Mouse (Mus musculus) stomach, embryonic 16.5 days (tissue): ENCODE data around the gene Mef2c. TPM values are rescaled to one million over a fixed set of nuclear protein-coding genes. Genes with fewer than 3 reads are reported as not detected.

Experiments used
- ATAC-seq: fragments of 200-750 bp; cut with Nextera tagmentation; 2 replicates; pipeline ENCODE4 v1.8.0; 2017; ENCODE audit warnings: moderate number of reproducible peaks, moderate TSS enrichment; ENCODE audit not compliant: insufficient read depth, low FRiP score
- H3K27ac ChIP-seq: fragments of 300-500 bp; sonication (generic); 2 replicates; pipeline ENCODE4 v1.5.1; 2014; ENCODE audit warnings: low read length
- H3K27me3 ChIP-seq: fragments of 300-500 bp; sonication (generic); 2 replicates; pipeline ENCODE4 v1.6.1; 2014; ENCODE audit warnings: low read length, control low read depth, mixed read lengths; ENCODE audit not compliant: control insufficient read depth, insufficient read depth
- H3K36me3 ChIP-seq: fragments of 300-500 bp; sonication (generic); 2 replicates; pipeline ENCODE4 v1.6.1; 2014; ENCODE audit warnings: low read length; ENCODE audit not compliant: control insufficient read depth, insufficient read depth
- H3K4me1 ChIP-seq: fragments of 300-500 bp; sonication (generic); 2 replicates; pipeline ENCODE4 v1.6.1; 2014; ENCODE audit warnings: low read length, control low read depth, mixed read lengths; ENCODE audit not compliant: control insufficient read depth, insufficient read depth
- H3K4me2 ChIP-seq: fragments of 300-500 bp; sonication (generic); 2 replicates; pipeline ENCODE4 v1.6.1; 2014; ENCODE audit warnings: low read depth, low read length, mixed read lengths
- H3K4me3 ChIP-seq: fragments of 300-500 bp; sonication (generic); replicated peaks from 2 replicates; pipeline ENCODE4 v1.5.1; 2014; ENCODE audit warnings: mild to moderate bottlenecking, low read length
- H3K9ac ChIP-seq: fragments of 300-500 bp; sonication (generic); 2 replicates; pipeline ENCODE4 v1.6.1; 2014; ENCODE audit warnings: low read length
- H3K9me3 ChIP-seq: fragments of 300-500 bp; sonication (generic); replicated peaks from 2 replicates; pipeline ENCODE4 v1.6.1; 2016; ENCODE audit warnings: low read length, control low read depth; ENCODE audit not compliant: control insufficient read depth
- WGBS: fragments of 180-500 bp; shearing (Covaris S2); extraction: QIAGEN DNeasy Blood & Tissue Kit; methylation state at CpG from one replicate; pipeline ENCODE4 v1.1.7; 2014; 5-methylcytosine and 5-hydroxymethylcytosine counted together
- polyA plus RNA-seq: library from polyadenylated mRNA; unstranded; fragments of >200 nt; fragmentation: Nextera tagmentation; extraction: Ambion mirVana; gene quantifications from 2 replicates; pipeline ENCODE4 v1.2.1, GENCODE M21; 2015

The Mef2c gene
- polyA plus RNA-seq, 1 experiment from 2014 or later = 51.9 TPM

DNA sequence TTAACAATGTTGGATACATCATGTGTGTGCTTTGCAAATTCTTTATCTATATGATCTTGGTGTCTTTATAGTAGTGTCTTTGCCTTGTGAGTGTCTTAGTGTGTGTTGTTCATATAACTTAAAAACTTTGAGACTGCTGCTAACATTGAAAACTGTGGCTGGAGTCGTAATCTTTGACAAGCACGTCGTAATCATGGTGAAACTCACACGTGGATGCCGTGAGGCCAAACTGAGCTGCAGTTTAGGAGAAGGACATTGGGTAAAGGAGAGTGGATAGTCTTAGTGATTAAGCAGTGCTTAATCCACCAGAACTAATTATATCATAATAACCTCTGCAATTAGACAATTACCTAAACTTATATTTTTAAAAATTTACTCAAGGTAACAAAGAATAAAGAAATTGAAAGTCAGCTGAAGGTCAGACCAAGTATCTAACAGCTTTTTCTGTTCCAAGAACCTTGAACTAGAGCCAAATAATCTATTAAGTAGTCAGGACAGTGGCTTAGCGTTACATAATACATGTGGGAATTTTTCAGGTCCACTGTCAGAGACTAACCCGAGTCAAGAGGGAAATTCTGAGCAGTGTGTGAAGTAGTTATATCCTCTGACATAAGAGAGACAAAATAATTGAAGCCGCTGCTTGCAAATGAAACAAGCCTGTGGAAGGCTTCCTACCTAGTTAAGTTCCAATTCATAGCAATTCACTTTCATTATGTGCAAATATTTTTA, 70.2 kb downstream of the Mef2c start:
- Histone ChIP-seq H3K27me3 (no peaks in the 10 kb centered on the region), H3K36me3 (no peaks in the 10 kb centered on the region), H3K9me3 (no peaks in the 10 kb centered on the region), H3K4me3 (no peak overlapping the region), H3K27ac (no peak overlapping the region), H3K4me2 (no peak overlapping the region), H3K9ac (no peak overlapping the region), H3K4me1 (no peaks in the 10 kb centered on the region)
- 46% methylated on average over 8 of the region's 8 CpGs for WGBS
- no peak for ATAC-seq

DNA sequence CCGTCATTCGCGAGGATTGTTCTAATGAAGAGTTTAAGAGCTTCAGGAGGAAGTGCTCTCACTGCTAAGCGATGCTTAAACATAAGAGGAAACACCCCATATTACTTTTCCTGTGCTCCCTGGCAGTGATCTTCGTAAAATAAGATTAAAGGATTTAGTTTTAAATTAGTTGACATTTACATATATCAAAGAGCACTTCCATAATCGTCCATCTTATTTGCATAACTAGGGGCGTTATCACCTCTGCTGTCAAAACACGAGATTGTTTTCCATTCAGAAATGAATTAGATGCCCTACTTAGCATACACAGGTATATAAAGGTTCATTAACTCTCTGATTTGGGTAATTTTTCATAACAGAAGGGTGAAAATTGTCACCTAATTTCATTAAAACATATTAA, 71.0 kb downstream of the Mef2c start:
- ATAC-seq = no peak
- no peak overlapping the region for H3K27ac ChIP-seq
- no peaks in the 10 kb centered on the region for H3K27me3 ChIP-seq
- no peaks in the 10 kb centered on the region for H3K36me3 ChIP-seq
- no peak overlapping the region for H3K4me3 ChIP-seq
- 75% methylated on average over 8 of the region's 8 CpGs for WGBS
- no peak overlapping the region for H3K4me2 ChIP-seq
- no peaks in the 10 kb centered on the region for H3K9me3 ChIP-seq
- no peak overlapping the region for H3K9ac ChIP-seq
- no peaks in the 10 kb centered on the region for H3K4me1 ChIP-seq

DNA sequence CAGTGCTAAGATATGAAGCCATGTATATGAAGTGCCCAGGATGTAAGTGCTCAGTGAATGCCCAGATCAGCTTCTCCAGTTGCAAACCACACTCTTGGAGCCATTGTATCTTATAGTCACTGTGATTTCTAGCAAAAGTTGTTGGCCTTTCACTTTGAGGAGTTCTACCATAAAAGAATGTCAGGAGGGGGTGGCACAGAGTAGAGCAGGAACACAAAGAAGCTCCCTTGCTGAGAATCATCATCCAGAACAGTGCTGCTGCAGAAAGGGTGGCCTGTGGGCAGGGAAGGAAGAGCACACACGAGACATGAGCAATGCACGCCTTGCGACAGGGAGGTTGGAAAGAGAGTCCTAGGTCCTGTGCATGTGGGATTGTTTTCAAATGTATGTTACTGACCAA, 75.6 kb downstream of the Mef2c start:
- H3K4me3 ChIP-seq = no peak overlapping the region
- no peaks in the 10 kb centered on the region for H3K36me3 ChIP-seq
- H3K9ac ChIP-seq = no peak overlapping the region
- no peak for ATAC-seq
- H3K27ac ChIP-seq = no peak overlapping the region
- no peaks in the 10 kb centered on the region for H3K9me3 ChIP-seq
- no peaks in the 10 kb centered on the region for H3K27me3 ChIP-seq
- H3K4me2 ChIP-seq = no peak overlapping the region
- H3K4me1 ChIP-seq = no peaks in the 10 kb centered on the region
- WGBS = 84% methylated on average over 3 of the region's 3 CpGs

DNA sequence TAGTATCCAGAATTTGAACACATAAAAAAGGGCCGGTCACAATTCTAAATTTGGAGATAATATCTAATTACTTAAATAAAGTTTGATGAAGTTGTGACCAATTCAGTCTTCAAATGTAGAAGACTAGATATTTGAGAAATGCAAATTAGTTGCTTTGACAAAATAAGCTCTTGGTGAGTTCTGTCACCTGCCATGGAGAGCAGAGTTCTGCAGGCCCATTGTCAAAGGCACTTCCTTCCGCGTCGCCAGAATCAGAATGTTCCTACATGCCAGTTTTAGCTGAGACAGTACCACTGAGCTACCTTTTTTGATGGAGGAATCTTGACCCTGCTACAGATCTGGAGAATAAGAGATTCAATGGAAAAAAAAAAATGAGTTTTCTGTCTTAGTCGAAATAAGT, 77.0 kb downstream of the Mef2c start:
- 78% methylated on average over 5 of the region's 5 CpGs for WGBS
- Histone ChIP-seq H3K36me3 (no peaks in the 10 kb centered on the region), H3K9me3 (no peaks in the 10 kb centered on the region), H3K4me2 (no peak overlapping the region), H3K27ac (no peak overlapping the region), H3K4me1 (no peaks in the 10 kb centered on the region), H3K9ac (no peak overlapping the region), H3K27me3 (no peaks in the 10 kb centered on the region), H3K4me3 (no peak overlapping the region)
- ATAC-seq = no peak

DNA sequence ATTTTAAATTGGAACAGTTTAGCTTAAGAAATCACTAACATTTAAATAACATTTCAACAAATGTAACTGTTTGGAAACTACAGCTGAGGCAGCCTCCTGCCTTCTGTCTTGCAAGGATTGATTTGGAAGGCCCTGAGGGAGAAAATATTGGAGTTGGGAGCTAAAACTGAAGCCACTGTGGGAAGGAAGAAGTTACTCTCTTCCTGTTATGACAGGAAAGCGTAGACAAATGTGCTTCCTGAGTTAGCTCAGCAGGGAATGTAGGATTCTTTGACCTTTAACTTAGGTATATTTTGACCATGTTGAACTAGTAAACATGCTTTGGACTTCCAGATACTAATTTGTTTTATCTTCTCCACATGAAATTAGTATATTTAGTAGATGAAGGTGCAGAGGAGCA, 78.7 kb downstream of the Mef2c start:
- H3K36me3 ChIP-seq = no peaks in the 10 kb centered on the region
- no peaks in the 10 kb centered on the region for H3K4me1 ChIP-seq
- H3K27ac ChIP-seq = no peak overlapping the region
- no peak overlapping the region for H3K4me3 ChIP-seq
- no peaks in the 10 kb centered on the region for H3K9me3 ChIP-seq
- WGBS = 84% methylated on average over 1 of the region's 1 CpGs
- no peak overlapping the region for H3K9ac ChIP-seq
- no peak for ATAC-seq
- H3K27me3 ChIP-seq = no peaks in the 10 kb centered on the region
- H3K4me2 ChIP-seq = no peak overlapping the region

DNA sequence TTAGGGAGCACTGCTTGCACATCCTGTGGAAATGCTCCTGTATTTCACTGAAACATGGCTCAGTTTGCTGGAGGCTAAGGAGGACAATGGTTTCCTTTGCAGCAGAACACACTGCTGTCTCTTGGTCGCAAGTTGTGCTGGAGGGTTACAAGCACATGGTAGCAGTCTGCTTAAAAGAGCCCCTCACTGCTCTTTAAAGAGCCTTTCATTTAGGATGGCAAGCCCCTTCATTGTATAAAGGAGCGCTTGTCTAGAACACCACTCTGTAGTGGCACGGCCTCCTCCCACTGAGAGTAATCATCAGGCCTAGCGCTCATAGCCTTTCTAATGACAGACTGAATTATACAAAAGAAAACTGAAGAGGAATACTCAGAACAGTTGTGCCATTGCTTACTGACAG, 80.0 kb downstream of the Mef2c start:
- Histone ChIP-seq H3K36me3 (no peaks in the 10 kb centered on the region), H3K4me3 (no peak overlapping the region), H3K9ac (no peak overlapping the region), H3K27ac (no peak overlapping the region), H3K4me2 (no peak overlapping the region), H3K9me3 (no peaks in the 10 kb centered on the region), H3K27me3 (no peaks in the 10 kb centered on the region), H3K4me1 (no peaks in the 10 kb centered on the region)
- 89% methylated on average over 4 of the region's 4 CpGs for WGBS
- ATAC-seq = no peak

DNA sequence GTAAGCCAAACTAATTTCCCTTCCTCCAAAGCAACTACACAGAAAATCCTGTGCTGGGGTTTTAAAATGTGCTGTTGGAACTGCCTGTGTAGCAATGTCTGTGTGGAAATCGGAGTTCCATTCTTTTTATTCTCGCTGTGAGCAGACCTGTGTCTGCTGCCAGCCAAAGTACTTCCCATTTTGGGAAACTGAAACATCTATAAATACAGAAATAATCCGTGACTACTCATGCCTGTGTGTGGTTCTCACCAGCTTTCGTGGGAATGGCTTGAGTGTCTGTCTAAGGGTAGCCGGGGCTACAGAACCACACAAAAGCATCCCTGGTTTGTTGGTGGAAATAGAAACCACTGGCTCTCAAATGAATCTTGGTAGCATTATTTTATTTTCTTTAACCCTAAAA, 81.5 kb downstream of the Mef2c start:
- Histone ChIP-seq H3K36me3 (no peaks in the 10 kb centered on the region), H3K4me2 (no peak overlapping the region), H3K4me1 (no peaks in the 10 kb centered on the region), H3K4me3 (no peak overlapping the region), H3K9ac (no peak overlapping the region), H3K9me3 (no peaks in the 10 kb centered on the region), H3K27ac (no peak overlapping the region), H3K27me3 (no peaks in the 10 kb centered on the region)
- no peak for ATAC-seq
- 75% methylated on average over 5 of the region's 5 CpGs for WGBS

DNA sequence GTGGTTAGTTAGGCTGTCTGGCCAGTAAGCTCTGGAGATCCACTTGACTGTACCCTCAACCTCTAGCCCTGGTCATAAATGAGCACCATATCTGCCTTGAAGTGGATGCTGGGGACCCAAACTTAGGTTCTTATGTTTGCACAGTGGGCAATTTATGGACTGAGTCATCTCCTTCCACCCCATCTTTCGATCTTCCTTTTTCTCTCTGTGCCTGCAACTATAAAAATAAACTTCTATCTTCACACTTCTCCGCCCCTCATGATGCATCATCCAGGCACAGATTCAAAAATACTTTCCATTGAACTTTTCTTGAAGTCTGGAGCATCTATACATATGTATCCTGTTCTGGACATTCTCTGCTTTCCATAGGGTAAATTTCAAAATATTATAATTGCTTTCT, 84.4 kb downstream of the Mef2c start:
- H3K27ac ChIP-seq = no peak overlapping the region
- no peak overlapping the region for H3K9ac ChIP-seq
- no peaks in the 10 kb centered on the region for H3K4me1 ChIP-seq
- no peak overlapping the region for H3K4me3 ChIP-seq
- 80% methylated on average over 2 of the region's 2 CpGs for WGBS
- no peaks in the 10 kb centered on the region for H3K27me3 ChIP-seq
- H3K9me3 ChIP-seq = no peaks in the 10 kb centered on the region
- no peaks in the 10 kb centered on the region for H3K36me3 ChIP-seq
- no peak overlapping the region for H3K4me2 ChIP-seq
- ATAC-seq = no peak

DNA sequence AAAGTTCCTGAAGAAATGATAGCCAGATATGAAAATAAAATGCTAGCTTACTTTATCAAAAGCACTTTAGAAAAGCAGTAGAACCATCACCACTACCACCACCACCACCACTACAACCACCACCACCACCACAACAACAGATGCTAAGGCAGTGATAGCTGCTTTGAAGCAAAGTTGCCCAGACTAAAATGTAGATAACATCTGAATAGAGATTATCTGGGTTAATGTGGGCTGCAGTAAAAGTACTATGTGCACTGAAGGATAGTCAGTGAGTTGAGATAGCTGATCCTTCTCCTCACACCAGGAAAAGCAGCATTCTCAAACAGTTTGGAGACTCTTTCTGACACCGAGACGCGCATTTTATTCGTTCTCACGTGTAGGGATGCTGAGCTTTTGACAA, 87.1 kb downstream of the Mef2c start:
- WGBS = 88% methylated on average over 5 of the region's 5 CpGs
- H3K4me1 ChIP-seq = no peaks in the 10 kb centered on the region
- ATAC-seq = no peak

More for the DNA sequence above, 87.1 kb downstream of the Mef2c start:
- Histone ChIP-seq H3K9ac (no peak overlapping the region), H3K4me3 (no peak overlapping the region), H3K27ac (no peak overlapping the region), H3K36me3 (no peaks in the 10 kb centered on the region), H3K27me3 (no peaks in the 10 kb centered on the region), H3K4me2 (no peak overlapping the region), H3K9me3 (no peaks in the 10 kb centered on the region)
